Mouse (Mus musculus) forebrain, embryonic 15.5 days (tissue): ENCODE measurements around the gene Rapgef5. TPM values are rescaled to one million over a fixed set of nuclear protein-coding genes. Genes with fewer than 3 reads are reported as not detected.

Source experiments
- ATAC-seq: fragments of 200-750 bp; cut with Nextera tagmentation; replicated peaks from 2 replicates; pipeline ENCODE4 v1.8.0; 2017; ENCODE audit warnings: mild to moderate bottlenecking, moderate TSS enrichment, moderate library complexity
- H3K27ac ChIP-seq: fragments of 300-500 bp; sonication (generic); replicated peaks from 2 replicates; pipeline ENCODE4 v1.5.1; 2015; ENCODE audit warnings: mild to moderate bottlenecking, inconsistent platforms
- H3K27me3 ChIP-seq: fragments of 300-500 bp; sonication (generic); 2 replicates; pipeline ENCODE4 v1.6.1; 2015; ENCODE audit warnings: inconsistent platforms
- H3K36me3 ChIP-seq: fragments of 300-500 bp; sonication (generic); 2 replicates; pipeline ENCODE4 v1.6.1; 2015; ENCODE audit warnings: mild to moderate bottlenecking, inconsistent platforms
- H3K4me1 ChIP-seq: fragments of 300-500 bp; sonication (generic); 2 replicates; pipeline ENCODE4 v1.6.1; 2015; ENCODE audit warnings: inconsistent platforms
- H3K4me2 ChIP-seq: fragments of 300-500 bp; sonication (generic); replicated peaks from 2 replicates; pipeline ENCODE4 v1.6.1; 2015; ENCODE audit warnings: mild to moderate bottlenecking, inconsistent platforms
- H3K4me3 ChIP-seq: fragments of 300-500 bp; sonication (generic); 2 replicates; pipeline ENCODE4 v1.5.1; 2015; ENCODE audit warnings: mild to moderate bottlenecking, inconsistent platforms
- H3K9ac ChIP-seq: fragments of 300-500 bp; sonication (generic); replicated peaks from 2 replicates; pipeline ENCODE4 v1.6.1; 2015; ENCODE audit warnings: mild to moderate bottlenecking, inconsistent platforms
- H3K9me3 ChIP-seq: fragments of 300-500 bp; sonication (generic); 2 replicates; pipeline ENCODE4 v1.6.1; 2016; ENCODE audit warnings: inconsistent platforms
- WGBS: fragments of 180-500 bp; shearing (Covaris S2); methylation state at CpG from one replicate; pipeline ENCODE4 v1.1.7; 2015; ENCODE audit warnings: mixed read lengths; 5-methylcytosine and 5-hydroxymethylcytosine counted together
- polyA plus RNA-seq: library from polyadenylated mRNA; unstranded; fragments of >200 nt; fragmentation: Nextera tagmentation; extraction: Ambion mirVana; gene quantifications from 2 replicates; pipeline ENCODE4 v1.2.1, GENCODE M21; 2015

Rapgef5 gene
- polyA plus RNA-seq, 1 experiment from 2014 or later, result 31.0 TPM

DNA sequence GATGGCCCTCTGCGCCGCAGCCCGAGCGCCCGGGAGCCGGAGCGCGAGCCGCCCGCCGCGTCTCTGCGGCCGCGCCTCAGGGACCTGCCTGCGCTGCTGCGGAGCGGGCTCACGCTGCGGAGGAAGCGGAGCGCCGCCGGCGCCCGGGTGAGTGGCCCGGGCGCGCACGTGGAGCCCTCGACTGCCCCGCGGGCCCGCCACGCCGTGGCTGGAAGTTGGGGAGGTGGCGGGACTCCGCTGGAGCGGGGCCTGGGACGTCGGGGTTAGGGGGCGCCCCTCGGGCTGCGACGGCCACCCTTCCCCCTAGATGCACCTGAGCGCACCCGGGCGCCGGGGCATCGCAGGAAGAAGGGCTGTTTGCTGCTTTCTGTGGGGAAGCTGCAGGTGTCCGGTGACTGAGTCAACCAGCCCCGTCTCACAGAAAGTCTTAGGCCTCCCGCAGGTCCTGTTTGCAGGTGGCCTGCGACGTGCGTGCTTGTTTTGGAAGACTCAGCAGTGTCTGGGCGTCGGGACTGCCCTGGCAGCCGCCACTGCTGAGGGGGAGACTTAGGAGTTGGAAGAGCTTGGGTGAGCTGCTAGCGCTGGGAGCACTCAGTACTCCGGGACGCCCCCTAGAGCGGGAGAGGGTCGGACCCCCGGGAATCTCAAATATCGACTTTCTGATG lies 17.9 kb downstream of the Rapgef5 start:
- peak overlapping the region; percentile 75 for H3K4me3 ChIP-seq
- peak overlapping the region; percentile 94 for H3K4me2 ChIP-seq
- H3K4me1 ChIP-seq, result peaks cover 14% of the 10 kb centered on the region
- H3K27me3 ChIP-seq, result peaks cover 31% of the 10 kb centered on the region
- no peaks in the 10 kb centered on the region for H3K36me3 ChIP-seq
- H3K27ac ChIP-seq, result peak overlapping the region; percentile 37; the same call in 1 of the 2 replicates
- H3K9me3 ChIP-seq, result no peaks in the 10 kb centered on the region
- H3K9ac ChIP-seq, result peak overlapping the region; percentile 66
- WGBS, result under 1% methylated on average over 66 of the region's 66 CpGs
- peak; percentile 83 for ATAC-seq

DNA sequence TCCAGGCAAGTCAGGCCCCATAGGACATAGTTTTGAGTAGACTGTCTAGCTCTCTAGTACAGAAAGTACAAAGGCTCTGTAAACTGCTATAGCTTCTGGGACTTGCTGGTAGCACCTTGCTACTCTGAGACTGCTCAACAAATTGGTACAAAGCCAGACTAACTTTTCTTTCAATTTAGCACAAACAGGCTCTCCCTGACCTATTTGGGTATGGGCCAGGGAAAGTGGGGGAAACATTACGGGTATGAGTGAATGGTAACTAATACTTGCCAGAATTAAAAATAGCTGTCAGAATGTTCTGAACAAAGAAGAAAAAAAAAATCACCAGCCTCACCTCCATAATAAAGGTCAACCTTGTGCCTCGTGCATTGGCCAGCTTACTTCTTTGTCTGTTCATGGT lies 24.1 kb downstream of the Rapgef5 start:
- WGBS, result 45% methylated on average over 2 of the region's 2 CpGs
- H3K4me1 ChIP-seq, result no peaks in the 10 kb centered on the region
- peaks cover 6% of the 10 kb centered on the region for H3K27me3 ChIP-seq
- H3K36me3 ChIP-seq, result no peaks in the 10 kb centered on the region
- no peak for ATAC-seq
- no peak overlapping the region for H3K4me2 ChIP-seq
- no peak overlapping the region for H3K27ac ChIP-seq
- H3K9ac ChIP-seq, result no peak overlapping the region
- H3K4me3 ChIP-seq, result no peak overlapping the region
- H3K9me3 ChIP-seq, result no peaks in the 10 kb centered on the region

DNA sequence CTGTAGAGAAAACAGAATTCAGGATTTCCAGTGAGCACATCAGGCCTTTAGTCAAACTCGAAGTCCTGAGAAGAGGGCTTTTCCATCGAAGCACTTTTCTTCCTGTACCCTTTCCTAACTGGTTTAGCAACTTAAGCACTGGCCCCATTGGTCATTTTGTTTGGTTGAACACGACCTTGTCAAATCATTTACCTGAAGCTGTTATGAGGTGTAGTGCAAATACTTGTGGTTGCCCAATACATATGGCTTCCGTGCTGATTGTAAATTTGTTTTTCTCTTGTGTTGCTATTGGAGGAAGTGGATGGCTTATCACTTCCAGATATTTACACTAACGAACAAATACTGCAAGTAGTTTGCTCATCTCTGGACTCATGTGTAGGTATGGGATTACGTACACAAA lies 29.0 kb downstream of the Rapgef5 start:
- Histone ChIP-seq H3K4me3 (no peak overlapping the region), H3K27ac (no peak overlapping the region), H3K9ac (no peak overlapping the region), H3K4me2 (no peak overlapping the region), H3K4me1 (no peaks in the 10 kb centered on the region), H3K27me3 (no peaks in the 10 kb centered on the region), H3K9me3 (no peaks in the 10 kb centered on the region), H3K36me3 (no peaks in the 10 kb centered on the region)
- no peak for ATAC-seq
- 88% methylated on average over 6 of the region's 6 CpGs for WGBS

DNA sequence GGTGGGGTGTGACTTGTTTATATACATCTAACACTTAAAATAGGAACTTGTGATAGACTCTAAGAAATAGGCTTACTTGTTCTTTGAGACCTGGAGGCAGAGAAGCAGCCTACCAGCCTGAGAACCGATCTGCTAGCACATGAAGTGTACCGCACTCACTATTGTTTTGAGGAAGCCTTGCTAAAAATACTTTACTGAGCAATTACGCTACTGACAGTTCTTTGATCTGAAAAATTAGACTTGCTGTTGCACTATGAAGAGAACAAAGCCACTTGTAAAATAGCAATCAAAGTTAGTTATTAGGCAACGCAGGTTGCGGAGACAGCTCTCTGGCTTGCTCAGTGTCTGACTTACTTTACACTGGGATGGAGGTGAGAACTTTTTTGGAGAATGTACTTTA lies 37.1 kb downstream of the Rapgef5 start:
- no peak for ATAC-seq
- H3K27ac ChIP-seq, result no peak overlapping the region
- no peaks in the 10 kb centered on the region for H3K36me3 ChIP-seq
- H3K4me2 ChIP-seq, result no peak overlapping the region
- no peak overlapping the region for H3K9ac ChIP-seq
- WGBS, result 77% methylated on average over 5 of the region's 5 CpGs
- H3K4me3 ChIP-seq, result no peak overlapping the region
- no peaks in the 10 kb centered on the region for H3K4me1 ChIP-seq
- H3K9me3 ChIP-seq, result no peaks in the 10 kb centered on the region
- no peaks in the 10 kb centered on the region for H3K27me3 ChIP-seq

DNA sequence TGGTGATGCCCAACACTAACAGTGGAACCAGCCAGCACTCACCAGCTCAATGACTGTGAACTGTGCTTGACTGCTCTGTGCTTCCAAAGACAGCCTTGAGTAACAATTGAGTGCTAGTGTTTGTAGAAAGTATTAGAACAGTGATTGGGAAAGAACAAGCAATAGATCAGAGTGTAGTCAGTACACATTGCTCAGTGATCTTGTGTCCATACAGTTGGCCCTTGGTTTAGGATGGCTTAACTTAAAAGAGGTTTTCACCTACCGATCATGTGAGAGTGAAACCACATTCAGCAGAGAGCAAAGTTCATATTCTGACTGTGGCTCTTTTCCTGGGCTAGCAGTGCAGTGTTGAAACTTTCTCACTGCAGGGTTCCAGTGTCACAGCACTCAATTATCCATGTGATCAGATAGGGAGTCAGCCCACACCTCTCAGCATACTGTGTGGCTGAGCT lies 38.4 kb downstream of the Rapgef5 start:
- H3K36me3 ChIP-seq, result no peaks in the 10 kb centered on the region
- 97% methylated on average over 1 of the region's 1 CpGs for WGBS
- ATAC-seq, result no peak

DNA sequence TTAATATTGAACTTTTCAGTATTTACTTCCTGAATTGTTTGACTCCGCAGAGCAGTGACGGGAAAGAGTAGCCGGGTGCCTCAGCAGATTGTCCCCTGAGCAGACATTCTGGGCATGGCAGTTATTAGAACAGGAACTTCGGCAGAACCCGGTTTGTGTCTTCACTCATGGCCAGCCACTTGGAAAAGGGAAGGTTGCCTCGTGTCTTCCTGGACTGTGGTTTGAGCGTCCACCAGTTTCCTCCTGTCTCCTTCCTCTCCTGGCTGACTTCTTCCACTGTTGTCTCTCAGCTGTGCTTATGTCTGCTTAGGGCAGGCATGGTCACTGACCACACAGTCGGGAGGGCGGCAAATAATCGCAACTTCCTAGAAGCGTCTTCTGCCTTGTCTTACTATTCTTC lies 44.2 kb downstream of the Rapgef5 start:
- Histone ChIP-seq H3K4me3 (no peak overlapping the region), H3K9ac (no peak overlapping the region), H3K36me3 (no peaks in the 10 kb centered on the region), H3K4me2 (no peak overlapping the region), H3K27ac (no peak overlapping the region), H3K9me3 (no peaks in the 10 kb centered on the region), H3K27me3 (no peaks in the 10 kb centered on the region), H3K4me1 (no peaks in the 10 kb centered on the region)
- ATAC-seq, result no peak
- 85% methylated on average over 11 of the region's 11 CpGs for WGBS

More for the DNA sequence above, 38.4 kb downstream of the Rapgef5 start:
- Histone ChIP-seq H3K27me3 (no peaks in the 10 kb centered on the region), H3K4me3 (no peak overlapping the region), H3K4me2 (no peak overlapping the region), H3K9ac (no peak overlapping the region), H3K9me3 (no peaks in the 10 kb centered on the region), H3K4me1 (no peaks in the 10 kb centered on the region), H3K27ac (no peak overlapping the region)

DNA sequence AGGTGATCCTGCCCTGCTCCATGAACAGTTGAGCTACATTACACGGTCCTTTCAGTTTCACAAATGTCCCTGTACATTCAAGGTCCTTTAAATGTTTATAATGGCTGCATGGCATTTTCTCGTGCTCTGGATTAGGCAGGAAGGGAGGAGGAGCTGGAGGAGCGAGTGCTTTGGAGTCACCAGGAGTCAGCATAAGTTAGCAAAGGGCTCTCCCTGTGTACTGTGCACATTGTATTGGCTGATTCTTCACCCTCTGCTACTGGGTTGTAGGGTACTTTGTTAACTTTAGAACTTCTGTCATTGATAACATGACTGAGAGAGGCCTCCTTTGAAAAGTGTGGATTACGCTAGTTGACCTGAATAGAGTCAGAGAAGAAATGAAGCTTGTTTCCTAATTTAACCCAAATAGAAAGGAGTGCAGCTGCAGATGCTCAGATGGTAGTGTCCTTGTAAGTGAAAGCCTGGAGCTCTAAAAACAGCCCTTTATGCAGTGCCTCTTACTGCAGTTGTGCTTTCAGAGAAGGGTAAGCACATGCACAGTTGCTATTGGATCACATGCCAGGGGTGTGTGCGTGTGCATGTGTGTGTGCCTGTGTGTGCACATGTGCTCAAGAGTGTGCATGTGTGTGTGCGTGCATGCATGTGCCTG lies 45.3 kb downstream of the Rapgef5 start:
- H3K9ac ChIP-seq, result no peak overlapping the region
- H3K9me3 ChIP-seq, result no peaks in the 10 kb centered on the region
- H3K4me2 ChIP-seq, result no peak overlapping the region
- WGBS, result 72% methylated on average over 6 of the region's 6 CpGs
- H3K36me3 ChIP-seq, result no peaks in the 10 kb centered on the region
- no peaks in the 10 kb centered on the region for H3K27me3 ChIP-seq
- no peak overlapping the region for H3K4me3 ChIP-seq
- no peak for ATAC-seq
- no peaks in the 10 kb centered on the region for H3K4me1 ChIP-seq
- H3K27ac ChIP-seq, result no peak overlapping the region

DNA sequence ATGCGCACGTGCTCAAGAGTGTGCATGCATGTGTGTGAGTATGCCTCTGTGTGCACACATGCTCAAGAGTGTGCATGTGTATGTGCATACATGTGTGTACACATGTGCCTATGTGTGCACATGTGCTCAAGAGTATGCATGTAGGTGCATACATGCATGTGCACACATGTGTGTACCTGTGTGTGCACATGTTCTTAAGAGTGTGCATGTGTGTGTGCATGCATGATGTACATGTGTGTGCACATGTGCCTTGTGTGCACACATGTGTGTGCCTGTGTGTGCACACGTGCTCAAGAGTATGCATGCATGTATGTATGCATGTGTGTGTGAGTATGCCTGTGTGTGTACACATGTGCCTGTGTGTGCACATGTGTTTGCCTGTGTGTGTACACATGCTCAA lies 45.8 kb downstream of the Rapgef5 start:
- no peak for ATAC-seq
- H3K9me3 ChIP-seq, result no peaks in the 10 kb centered on the region
- no peaks in the 10 kb centered on the region for H3K36me3 ChIP-seq
- H3K4me3 ChIP-seq, result no peak overlapping the region
- H3K27me3 ChIP-seq, result no peaks in the 10 kb centered on the region
- 99% methylated on average over 3 of the region's 3 CpGs for WGBS
- no peaks in the 10 kb centered on the region for H3K4me1 ChIP-seq
- no peak overlapping the region for H3K9ac ChIP-seq
- no peak overlapping the region for H3K27ac ChIP-seq
- no peak overlapping the region for H3K4me2 ChIP-seq

DNA sequence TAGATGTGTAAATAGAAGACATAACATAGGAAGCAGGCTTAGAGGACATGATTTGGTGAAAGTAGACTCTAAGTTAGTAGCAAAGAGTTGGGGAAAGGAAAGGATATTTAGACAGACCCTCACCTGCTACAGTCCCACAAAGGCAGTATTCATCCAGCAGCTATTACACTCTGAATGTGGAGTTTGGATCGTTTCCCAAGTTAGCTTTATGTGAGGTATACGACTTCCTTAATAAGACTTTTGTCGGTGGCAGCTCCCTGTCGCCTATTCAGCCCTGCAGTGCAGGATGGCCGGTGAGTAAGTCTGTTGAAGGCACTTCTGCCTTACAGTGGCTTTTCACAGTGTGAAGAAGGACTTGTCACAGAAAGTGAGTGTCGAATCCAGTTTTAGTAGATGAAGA lies 47.6 kb downstream of the Rapgef5 start:
- Histone ChIP-seq H3K9ac (no peak overlapping the region), H3K4me2 (no peak overlapping the region), H3K4me3 (no peak overlapping the region), H3K9me3 (no peaks in the 10 kb centered on the region), H3K36me3 (no peaks in the 10 kb centered on the region), H3K27ac (no peak overlapping the region), H3K4me1 (no peaks in the 10 kb centered on the region), H3K27me3 (no peaks in the 10 kb centered on the region)
- ATAC-seq, result no peak
- 37% methylated on average over 6 of the region's 6 CpGs for WGBS

DNA sequence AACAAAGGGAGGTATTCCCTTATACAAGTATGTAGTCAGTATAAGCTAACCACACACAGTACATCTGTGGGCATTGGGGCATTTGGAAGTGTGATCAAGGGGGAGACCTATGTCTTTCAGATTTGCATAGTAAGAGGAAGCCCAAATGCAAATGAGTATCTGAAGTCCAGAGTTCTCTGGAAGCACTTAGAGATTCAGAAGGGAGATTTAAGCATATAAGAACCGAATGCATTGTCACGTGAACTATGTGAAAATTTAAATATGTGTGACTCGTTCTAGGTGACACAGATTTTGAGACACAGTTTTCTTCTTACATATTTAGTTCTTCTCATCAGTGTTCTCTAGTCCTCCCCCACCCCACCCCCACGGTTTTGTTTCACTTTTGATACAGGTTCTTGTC lies 50.0 kb downstream of the Rapgef5 start:
- no peak overlapping the region for H3K4me3 ChIP-seq
- no peaks in the 10 kb centered on the region for H3K4me1 ChIP-seq
- H3K4me2 ChIP-seq, result no peak overlapping the region
- H3K36me3 ChIP-seq, result no peaks in the 10 kb centered on the region
- no peaks in the 10 kb centered on the region for H3K27me3 ChIP-seq
- H3K9ac ChIP-seq, result no peak overlapping the region
- no peak overlapping the region for H3K27ac ChIP-seq
- WGBS, result 81% methylated on average over 4 of the region's 4 CpGs
- ATAC-seq, result no peak
- no peaks in the 10 kb centered on the region for H3K9me3 ChIP-seq

DNA sequence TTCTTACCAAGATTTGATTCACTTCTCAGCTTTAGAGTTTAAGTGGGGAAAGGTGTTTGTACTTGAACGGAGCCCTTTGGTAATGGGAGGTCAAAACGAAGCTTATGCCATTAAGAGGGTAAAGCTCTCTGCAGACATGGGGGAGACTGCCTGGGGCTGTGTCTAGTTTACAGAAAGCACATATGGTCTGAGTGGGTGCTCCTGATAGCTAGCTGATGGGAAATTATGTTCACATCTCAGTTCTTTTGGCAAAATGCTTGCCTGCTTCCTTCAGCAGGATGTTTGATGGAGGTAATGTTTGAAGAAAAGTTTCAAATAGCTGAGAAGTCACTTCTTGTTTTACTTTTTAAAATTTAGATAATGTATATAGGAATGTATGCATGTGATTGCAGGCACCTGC lies 53.4 kb downstream of the Rapgef5 start:
- Histone ChIP-seq H3K9ac (no peak overlapping the region), H3K27me3 (no peaks in the 10 kb centered on the region), H3K4me1 (no peaks in the 10 kb centered on the region), H3K4me3 (no peak overlapping the region), H3K4me2 (no peak overlapping the region), H3K27ac (no peak overlapping the region), H3K9me3 (no peaks in the 10 kb centered on the region), H3K36me3 (no peaks in the 10 kb centered on the region)
- 72% methylated on average over 2 of the region's 2 CpGs for WGBS
- ATAC-seq, result no peak

DNA sequence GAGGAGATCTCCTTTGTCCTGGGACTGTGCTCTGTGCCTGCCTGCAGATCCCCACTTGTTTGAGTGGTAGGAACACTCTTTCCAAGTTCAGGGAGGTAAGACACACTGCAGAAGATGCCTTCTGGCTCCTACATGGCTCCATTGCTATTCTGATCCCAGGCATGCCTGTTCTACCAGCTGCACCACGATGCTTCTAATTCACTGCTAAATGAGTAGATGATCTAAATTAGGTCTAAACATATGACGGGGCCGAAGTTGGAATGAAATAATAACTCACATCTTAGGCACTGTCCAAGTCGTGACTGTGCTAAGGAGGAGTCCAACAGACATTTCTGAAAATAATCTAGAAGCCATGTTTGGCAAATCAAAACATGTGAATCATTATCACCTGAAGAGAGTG lies 68.0 kb downstream of the Rapgef5 start:
- 85% methylated on average over 4 of the region's 4 CpGs for WGBS
- ATAC-seq, result no peak
- Histone ChIP-seq H3K27ac (no peak overlapping the region), H3K9me3 (no peaks in the 10 kb centered on the region), H3K9ac (no peak overlapping the region), H3K36me3 (no peaks in the 10 kb centered on the region), H3K27me3 (no peaks in the 10 kb centered on the region), H3K4me2 (no peak overlapping the region), H3K4me3 (no peak overlapping the region), H3K4me1 (no peaks in the 10 kb centered on the region)

DNA sequence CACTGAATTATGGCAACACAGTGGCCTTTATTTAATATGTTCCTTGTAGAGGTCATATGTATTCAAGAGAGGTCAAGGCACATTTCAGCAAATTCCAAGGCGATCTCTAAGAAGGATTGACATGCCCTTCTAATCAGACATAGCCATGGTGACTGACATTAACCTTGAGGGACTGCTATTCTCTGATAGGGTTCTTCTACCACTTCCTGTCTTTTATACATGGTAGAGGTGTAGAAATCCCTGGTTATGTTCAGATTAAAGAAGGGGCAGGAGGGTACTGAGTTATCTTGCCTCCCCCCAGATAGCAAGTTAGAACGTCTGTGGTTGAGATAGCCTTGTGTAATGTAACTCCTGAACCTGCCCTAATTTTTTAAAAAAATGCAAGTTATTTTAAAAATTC lies 69.1 kb downstream of the Rapgef5 start:
- H3K4me1 ChIP-seq, result no peaks in the 10 kb centered on the region
- no peak for ATAC-seq
- no peak overlapping the region for H3K4me3 ChIP-seq
- H3K4me2 ChIP-seq, result no peak overlapping the region
- no peaks in the 10 kb centered on the region for H3K9me3 ChIP-seq
- H3K9ac ChIP-seq, result no peak overlapping the region
- H3K27ac ChIP-seq, result no peak overlapping the region
- 93% methylated on average over 2 of the region's 2 CpGs for WGBS
- H3K36me3 ChIP-seq, result no peaks in the 10 kb centered on the region
- no peaks in the 10 kb centered on the region for H3K27me3 ChIP-seq
